Mouse (Mus musculus) activated CD4-positive, CD25-positive, alpha-beta regulatory T cell, adult 4 months (primary cell): Measurements from ENCODE around the gene Ccz1. TPM values are rescaled to one million over a fixed set of nuclear protein-coding genes. Genes with fewer than 3 reads are reported as not detected.
"Not testable (repeated sequence)": the region's sequence is repeated elsewhere in the genome, so short reads cannot be mapped to it uniquely, and the experiment has no call there.

ENCODE experiments used
- ATAC-seq: one replicate; pipeline ENCODE4 v1.8.0; 2017
- polyA plus RNA-seq, 2 experiments: library from polyadenylated mRNA; unstranded; fragments of 100-300 nt; shearing (Covaris generic); gene quantifications; one replicate each; pipeline ENCODE4 v1.2.1; 2017

The Ccz1 gene
- 10 to 100 TPM; 37.5 to 38.6 TPM for polyA plus RNA-seq

DNA sequence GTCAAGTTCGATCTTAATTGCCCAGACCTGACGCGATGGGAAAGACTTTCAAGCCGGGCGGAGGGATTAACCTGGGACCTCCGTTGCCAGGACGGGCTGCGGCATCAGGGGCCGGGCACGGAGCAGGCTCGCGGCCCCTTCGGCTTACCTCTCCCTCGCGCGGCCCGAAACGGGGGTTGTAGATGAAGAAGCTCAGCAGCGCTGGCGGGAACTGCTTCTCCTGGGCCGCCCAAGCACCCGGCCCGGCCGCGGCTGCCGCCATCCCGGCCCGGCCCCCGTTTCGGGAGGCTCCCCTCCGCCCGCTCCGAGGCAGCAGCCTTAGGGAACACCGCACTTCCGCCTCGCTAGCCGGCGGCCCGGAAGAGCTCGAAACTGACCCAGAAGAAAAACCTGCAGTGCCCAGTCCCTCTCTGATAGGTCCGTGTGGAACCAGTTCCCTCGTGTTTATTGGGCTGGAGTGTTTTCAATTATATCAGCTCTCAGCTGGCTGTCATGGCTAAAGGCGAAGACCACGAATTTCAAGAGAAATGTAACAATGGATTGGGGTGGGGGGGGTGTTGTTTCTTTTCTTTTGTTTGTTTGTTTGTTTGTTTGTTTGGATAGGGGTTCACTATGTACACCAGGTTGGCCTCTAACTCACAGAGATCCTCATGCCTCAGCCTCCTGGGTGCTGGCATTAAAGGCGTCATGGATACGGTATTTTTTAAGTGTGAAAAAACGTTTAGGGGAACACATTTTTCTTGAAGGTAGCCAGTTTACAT is at the start of gene Ccz1:
Gene Ccz1 (minus strand): TSS at position 327 of the 761 bp plus-strand sequence.
- ATAC-seq = peak; percentile 99

DNA sequence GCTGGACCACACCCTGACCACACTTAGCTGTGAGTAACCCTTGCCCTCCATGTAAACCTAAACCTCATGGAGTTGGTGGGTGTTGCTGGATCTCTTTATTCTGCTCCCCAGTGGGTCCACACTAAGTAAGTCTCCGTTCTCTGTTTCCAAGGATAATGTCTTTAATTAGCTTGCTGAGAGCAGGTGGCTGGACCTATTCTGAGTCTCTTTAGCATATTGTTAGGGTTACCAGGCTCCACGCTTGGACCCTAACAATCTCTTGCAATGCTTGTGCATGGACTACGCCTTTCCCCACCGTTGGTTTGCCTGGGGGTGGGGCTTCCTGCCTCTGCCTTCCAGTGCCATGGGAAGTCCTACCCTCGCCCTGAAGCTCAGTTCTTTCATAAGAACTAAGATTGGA is 49.4 kb upstream of the Ccz1 start:
- ATAC-seq = no peak

DNA sequence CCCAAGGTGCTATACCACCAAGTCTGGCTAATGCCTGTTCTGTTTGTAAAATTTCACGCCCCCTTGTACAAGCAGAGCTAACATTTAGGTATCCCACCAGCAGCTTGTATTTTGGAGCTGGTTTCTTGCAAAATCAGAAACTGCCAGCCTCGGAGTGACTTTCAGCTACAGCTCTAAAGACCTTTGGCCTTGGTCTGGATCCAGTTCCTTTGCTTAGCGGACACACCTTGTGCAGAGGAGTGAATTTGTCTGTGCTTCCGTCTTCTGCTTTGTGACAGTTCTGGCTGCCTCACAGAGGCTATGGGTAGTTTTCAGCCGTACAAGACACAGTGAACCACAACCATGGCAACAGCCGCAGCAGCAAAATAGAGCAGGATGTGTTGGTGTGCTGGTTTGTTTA is 39.7 kb upstream of the Ccz1 start:
- no peak for ATAC-seq

DNA sequence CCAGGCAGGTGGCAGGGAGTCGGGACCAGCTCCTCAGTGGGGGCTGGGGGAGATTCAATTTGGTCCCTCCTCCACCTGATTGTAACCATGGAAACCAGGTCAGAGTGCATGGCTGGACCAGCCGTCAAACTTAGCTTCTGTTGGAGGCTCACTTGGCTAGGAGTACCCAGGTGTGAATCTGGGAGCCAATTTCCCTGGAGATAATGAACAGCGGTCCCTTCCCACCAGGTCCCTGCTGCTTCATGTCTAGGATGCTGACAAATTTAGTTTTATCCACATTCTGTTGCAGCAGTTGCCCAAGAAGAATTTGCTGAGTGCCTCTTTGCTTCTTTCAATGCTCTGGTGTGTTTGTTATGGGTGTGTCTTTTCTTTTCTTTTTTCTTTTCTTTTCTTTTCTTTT is 38.8 kb upstream of the Ccz1 start:
- ATAC-seq = no peak

DNA sequence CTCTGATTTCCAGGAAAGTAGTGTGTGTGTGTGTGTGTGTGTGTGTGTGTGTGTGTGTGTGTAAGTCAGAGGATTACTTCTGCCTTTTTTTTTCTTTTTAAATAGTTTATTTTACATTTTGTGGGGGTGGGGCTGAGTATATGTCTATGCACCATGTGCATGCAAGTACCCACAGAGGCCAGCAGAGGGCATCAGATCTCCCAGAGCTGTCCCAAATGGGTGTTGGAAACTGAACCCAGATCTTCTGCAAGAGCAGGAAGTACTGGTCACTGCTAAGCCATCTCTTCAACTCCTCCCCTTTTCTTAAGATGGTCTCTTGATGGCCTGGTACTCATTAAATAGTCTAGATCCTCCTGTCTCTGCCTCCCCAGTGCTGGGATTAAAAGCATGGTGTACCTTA is 36.6 kb upstream of the Ccz1 start:
- no peak for ATAC-seq

DNA sequence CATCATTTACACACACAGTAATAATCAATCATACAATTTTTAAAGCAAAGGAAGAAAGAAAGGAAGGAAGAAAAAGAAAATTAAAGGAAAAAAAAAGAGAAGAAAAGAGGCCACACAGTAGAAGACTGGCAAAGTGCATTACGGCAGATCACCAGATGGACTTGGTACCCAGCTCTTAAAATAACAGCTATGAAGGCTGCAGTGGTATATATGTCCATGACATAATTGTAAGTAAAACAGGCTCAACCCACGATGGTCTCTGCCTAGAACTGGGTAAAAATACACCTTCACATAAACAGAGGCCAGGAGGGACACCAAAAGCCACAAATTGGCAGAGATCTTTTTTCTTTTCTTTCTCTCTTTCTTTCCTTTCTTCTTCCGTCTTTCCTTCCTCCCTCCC is 35.2 kb upstream of the Ccz1 start:
- ATAC-seq = no peak

DNA sequence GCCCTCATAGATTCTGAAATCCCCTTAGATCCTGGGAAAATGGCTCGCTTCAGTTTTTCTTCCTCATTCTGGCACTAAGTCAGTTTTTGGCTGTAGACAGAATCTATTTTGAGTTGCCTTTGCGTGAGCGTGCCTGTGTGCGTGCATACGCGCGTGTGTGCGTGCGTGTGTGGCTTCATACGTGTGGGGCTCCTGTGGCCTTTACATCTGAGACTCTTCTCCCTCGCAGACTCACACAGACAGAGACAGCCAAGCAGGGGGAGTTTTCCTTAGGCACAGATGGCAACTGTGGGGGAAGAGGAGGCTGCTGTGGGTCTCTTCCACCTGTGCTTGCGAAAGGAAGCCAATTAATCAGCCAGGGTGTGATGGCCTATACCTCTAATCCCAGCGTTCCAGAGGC is 32.6 kb upstream of the Ccz1 start:
- ATAC-seq = no peak

DNA sequence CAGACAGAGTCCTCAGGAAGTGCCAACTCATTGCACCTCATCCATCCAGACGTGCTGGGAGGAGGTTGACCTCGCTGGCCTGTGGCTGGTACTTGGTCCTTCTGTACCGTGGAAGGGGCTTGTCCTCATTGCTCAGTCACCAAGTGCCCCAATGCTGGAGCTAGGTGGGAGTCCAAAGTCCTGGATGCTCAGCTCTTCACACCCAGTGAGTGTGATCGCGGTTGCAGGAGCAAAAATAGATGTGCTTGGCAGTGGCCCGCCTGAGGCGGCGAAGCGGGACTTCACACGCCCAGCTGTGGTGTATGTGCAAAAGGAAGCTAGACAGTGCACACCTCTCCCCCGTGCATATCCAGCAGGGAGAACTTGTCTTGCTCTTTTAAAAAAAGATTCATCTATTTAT is 28.5 kb upstream of the Ccz1 start:
- ATAC-seq = no peak

DNA sequence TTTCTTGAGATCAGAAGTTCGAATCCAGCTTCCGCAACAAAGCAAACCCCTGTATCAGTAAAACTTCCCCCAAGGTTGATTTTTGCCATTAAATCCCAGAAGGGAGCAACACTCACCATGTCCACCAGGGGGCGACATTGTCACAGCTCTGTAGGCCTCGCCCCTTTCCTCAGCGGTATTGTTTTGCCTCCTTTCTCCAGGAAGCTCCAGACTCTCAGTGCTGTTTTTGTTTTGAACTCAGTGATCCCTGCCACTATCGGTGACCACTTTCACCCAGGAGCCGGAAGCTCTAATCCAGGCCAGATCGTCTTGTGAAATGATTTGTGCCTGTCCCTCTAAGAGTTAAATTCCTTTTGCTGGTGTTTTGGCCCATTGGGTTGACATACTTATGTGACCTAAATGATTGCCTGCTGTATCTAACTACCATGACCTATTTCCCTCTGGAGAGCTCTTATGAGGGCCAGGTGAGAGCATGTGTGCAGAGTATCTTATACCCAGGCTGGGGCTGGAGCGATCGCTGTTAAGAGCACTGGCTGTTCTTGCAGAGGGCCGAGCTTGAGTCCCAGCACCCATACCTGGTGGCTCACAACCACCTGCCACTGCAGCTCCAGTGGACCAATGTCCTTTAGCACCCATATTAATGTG is 26.2 kb upstream of the Ccz1 start:
- ATAC-seq = peak; percentile 72

DNA sequence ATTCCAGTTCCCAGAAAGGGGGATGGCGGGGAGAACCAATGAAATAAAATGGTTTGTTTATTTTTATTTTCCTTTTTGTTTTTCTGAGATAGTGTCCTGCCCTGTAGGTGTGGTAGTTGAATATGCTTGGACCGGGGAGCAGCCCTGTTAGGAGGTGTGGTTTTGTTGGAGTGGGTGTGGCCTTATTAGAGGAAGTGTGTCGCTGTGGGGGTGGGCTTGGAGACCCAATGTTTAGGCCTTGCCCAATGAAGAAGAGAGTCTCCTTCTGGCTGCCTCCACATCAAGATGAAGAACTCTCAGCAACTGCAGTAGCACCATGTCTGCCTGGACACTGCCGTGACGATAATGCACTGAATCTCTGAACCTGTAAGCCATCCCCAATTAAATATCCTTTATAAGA is 25.2 kb upstream of the Ccz1 start:
- no peak for ATAC-seq

DNA sequence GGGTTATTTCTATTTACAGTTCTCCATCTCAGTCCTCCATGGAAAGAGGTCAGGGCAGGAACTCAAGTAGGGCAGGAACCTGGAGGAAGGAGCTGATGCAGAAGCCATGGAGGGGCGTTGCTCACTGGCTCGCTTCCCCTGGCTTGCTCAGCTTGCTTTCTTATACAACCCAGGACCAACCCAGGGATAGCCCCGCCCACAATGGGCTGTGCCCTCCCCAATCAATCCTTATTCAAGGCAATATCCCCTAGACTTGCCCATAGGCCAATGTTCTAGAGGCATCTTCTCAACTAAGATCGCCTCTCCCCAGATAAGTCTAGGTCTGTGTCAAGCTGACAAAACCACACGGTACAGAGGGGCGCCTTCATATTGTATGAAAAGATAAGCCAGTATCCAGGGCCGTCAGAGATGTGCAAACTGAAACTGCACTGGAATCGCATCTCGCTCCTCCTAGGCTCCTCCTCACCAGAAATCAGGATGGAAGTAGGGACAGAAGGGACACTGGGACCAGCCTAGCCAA is 24.5 kb upstream of the Ccz1 start:
- no peak for ATAC-seq

DNA sequence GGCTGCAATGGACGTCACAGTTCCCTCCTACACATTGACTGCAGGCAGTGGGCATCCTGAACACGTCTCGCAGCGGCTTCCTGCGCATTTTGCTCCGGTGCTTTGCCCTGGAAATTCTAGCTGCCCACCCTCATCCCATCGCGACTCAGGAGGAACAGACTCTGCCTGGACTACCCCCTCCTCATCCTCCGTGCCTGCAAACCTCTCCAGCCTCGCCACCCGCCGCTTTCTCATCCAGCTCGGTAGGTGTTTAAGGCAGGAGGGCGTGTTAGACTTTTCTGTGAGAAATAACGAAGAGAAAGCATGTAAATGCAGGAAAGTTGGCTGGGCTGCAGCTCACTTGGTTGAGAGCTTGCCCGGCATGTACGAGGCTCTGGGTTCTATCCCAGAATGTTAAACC is 22.3 kb upstream of the Ccz1 start:
- ATAC-seq = no peak

DNA sequence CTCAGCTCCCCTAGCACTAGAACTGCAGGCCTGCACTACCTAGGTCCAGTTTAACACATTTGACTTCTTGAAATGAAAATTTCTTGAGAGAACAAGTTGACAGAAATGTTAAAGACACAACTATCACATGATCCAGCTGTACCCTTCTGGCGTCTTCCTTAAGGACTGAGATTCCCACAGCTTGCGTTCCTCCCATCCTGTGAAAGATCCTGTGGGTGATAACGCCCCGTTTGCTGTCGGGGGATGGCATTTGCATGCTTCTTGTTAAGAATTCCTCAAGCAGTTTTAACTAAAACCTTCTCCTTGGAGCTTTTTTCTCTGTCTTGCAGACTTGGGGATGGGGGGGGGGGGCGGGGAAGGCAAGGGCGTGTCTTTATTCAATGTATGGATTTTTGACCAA is 19.9 kb upstream of the Ccz1 start:
- ATAC-seq = no peak

DNA sequence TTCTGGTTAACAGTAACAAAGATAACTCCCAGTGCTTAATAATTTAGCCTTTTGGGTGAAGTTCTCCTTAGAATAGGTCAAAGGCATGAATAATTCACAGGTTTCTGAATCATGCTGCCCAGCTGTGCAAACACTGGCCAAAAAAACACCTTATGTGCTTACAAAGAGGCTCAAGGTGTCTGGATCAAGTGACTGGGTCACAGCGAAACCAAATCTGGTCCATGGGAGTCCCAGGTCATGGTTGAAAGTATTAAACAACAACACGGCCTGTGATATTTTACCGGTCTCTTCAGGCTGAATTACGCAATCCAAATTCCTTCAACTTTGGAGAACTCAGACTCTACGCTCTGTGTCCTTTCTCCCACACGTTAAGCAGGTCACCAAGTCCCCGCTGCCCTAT is 17.8 kb upstream of the Ccz1 start:
- no peak for ATAC-seq

DNA sequence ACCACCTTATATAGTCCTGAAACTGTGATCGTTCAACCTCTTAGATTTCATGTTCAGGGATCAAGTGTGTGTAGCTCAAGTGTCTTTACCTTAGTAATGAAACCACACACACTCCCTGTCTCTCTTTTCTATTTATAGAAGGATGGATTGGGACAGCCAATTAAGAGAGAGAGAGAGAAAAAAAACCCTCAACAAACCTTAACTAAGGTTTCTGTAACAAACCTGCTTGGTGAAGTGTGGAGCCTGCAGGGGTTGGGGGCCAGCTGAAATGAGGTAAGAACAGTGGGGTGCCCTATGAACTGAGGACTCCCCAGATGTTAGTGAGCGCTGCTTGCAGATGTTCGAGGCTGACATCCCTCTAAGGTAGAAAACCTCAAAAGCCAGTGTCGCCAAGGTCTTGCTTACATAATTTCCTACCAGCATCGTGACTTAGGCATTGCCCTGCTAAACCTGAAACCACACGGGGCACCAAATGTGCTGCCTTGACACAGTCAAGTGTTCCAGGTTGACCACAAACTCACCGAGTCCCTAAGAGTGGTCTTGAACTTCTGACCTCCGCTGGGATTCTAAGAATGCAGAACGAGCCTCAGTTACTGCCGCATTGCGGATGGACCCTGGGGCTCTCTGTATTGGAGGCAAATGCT is 12.1 kb upstream of the Ccz1 start, which contains the start of gene Ocm:
Gene Ocm (minus strand): TSS at position 51 of the 644 bp plus-strand sequence.
- ATAC-seq = no peak

DNA sequence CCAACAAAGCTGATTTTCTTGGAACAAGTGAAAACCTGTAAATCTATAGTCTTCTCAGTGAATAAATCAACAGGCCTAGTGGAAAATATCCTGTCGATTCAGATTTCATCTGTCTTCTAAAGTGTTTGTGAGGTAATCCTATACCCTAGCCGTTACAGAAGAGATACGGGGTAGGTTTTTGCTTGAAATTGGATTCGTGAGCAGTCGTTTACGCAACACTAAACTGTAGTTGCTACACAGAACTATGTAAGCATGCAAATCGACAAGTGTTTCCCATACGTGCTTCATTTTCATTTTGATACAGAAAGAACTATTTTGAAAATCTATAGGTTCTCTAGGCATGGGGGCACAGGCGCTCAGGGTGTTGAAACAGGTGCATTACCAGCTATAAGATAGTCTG is 1.2 kb upstream of the Ccz1 start:
- ATAC-seq = no peak

DNA sequence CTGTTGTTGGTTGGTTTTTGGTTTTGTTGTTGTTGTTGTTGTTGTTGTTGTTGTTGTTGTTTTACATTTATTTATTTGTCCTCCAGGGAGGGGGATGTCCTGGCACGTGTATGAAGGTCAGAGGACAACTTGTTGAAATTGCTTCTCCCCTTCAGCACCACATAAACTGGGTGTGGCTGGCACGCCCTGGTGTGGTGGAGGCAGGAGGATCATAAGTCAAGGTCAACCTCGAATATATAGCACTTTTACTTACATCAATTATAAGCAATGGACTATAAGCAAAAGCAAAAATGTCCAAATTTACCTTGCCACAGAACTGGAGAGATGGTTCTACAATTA is 604 bp upstream of the Ccz1 start:
- no peak for ATAC-seq

DNA sequence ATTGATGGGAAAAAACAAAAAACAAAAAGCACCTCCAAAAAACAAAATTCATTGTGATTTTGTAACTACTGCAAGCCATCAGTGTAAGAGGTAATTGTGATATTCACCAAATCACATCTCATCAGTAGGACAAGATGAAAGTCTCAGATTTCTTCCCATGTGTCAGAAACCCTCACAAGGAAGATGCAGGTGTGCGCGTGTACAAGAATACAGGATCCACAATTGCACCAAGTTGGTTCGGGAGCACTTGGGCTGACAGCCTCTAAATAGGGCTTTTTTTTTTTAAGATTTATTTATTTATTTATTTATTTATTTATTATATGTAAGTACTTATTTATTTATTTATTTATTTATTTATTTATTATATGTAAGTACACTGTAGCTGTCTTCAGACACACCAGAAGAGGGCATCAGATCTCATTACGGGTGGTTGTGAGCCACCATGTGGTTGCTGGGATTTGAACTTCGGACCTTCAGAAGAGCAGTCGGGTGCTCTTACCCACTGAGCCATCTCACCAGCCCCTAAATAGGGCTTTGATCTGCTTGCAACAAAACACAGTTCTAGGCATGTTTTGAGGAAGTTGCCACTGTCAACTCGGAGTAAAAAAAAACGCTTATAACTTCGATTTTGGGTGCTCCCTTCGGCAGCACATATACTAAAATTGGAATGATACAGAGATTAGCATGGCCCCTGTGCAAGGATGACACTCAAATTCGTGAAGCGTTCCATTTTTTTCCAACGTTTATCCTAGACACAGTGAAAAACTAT is 1.1 kb downstream of the Ccz1 start:
- ATAC-seq = not testable (repeated sequence)

DNA sequence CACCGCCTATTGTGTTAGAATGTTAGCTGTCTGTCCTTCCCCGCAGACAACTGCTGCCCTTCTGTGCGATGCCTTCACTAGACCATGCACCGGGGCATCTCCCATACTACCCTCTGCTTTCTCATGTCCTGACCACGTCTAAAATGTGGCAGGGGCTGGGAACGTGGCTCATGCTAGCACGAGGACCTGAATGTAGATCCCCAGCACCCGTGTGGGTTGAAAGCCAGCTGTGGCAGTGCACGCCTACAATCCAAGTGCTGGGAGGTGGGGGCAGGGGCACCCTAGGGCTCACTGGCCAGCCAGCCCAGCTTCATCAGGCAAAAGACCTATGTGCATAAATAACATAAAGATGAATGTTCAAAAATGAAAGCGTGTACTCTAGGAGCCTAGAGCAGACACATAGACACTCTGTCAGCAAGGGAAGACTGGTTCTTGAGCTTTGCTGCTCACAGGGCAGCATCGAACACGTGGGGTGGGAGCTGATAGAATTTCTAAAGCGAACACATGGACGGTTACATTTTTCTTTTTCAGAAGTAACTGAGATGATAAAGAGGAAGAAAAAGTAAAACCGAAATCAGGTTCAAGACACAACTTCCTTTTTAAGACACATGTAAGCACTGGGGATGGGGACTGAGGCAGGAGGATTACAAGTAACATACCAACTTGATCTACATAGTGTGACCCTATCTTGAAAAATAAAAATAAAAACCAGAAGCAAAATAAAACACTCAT is 12.1 kb downstream of the Ccz1 start:
- no peak for ATAC-seq

DNA sequence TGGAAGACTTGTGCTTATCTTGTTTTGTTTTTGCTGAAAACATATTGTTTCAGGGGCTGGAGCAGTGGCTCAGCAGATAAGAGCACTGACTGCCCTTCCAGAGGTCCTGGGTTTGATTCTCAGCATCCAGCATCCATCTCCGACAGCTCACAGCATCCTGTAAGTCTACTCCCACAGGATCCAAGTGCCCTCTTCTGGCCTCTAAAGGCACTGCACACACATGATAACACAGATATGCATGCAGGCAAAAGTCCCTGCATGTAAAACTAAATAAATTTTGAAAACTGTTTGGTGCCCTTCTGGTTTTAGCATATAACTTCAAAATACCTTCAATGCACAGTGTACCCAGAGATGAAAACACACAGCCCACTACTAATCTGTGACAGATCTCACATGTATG is 15.3 kb downstream of the Ccz1 start:
- no peak for ATAC-seq

DNA sequence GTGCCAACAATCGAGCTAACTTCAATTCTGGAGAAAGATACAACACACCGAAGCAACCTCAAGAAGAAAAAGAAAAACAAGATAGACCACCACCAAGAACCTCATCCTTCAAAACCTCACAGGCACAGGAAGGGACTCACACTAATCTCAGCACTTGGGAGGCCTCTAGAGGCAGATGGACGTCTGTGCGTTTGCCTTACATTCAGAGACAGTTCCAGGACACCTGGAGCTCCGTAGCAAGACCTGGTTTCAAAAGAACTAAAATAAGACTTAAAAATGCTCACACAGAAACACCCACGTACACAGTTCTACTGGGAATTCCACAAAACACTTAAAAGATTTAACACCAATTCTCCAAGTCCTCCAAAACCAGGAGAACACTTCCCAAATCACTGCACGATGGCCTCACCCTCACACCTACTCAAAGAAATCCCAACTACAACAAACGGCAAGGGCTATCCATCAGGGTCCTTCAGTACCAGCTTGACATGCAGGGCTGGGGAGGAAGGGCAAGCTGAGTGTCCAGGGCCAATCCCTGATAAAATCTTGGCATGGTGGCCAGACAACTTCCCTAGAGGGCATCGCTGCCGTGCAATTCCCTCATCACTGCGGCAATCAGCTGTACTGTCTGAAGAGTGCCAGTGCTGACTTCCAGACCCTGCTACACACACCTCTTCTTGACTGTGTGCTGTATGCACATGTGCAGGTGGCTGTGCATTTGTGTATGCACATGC is 19.9 kb downstream of the Ccz1 start:
- ATAC-seq = no peak

DNA sequence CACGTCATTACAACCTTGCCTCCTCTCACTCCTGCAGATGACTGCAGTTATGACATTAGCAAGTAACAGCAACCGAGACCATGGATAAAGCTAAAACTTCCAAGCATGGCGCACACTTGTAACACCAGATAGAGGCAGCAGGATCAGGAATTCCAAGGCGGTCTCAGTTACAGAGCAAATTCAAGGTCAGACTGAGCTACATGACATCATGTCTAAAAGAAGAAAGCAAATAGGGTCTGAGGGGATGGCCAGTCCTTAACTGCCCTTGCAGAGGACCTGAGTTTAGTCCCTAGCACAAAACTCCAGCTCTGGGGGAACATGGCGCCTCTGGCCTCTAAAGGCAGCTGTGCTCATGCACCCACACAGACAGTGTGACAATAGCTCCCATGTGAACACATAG is 20.8 kb downstream of the Ccz1 start:
- no peak for ATAC-seq
